Mouse (Mus musculus): ENCODE measurements around the gene Stk36.

DNA sequence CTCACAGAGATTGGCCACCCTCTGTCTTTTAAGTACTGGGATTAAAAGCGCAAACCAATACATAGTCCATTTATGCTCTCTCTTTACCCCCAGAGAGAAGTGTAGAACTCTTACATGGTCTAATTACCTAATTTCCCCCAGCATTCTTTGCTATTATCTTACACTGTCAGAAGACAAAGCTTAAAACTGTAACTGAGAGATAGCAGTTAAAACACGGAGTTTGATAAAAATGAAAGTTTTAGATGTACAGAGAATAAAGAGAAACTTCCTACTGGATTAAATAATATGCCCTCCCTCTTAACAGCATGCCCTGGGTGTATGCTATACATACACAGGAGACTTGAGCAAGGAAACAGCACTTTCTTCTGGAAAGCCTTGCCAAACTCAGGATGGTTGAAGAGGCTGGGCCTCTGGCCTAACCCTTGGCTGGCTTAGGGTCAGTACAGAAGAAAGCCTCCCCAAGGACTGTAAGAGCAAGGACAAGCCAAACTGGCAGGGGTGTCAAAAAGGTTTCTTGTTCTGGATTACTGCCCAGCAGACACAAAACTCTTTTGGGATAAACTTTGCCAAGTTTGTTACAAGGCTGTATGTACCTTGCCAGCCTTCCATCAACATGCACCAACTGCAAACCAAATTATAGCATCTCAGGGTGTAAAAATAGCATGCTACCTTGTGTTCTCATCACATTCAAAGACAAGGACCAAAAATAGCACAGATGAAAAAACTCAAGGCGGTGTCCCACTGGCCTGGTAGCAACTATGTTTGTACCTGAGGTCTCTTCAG, 16.4 kb upstream of the Stk36 start:
- TF ChIP-seq EP300 (IDR thresholded peaks at IDR 0.05; ENCODE audit: low read depth), result no peak
- no peak for TF ChIP-seq CTCF (IDR thresholded peaks at IDR 0.05; ENCODE audit: low read depth)

All from liver, embryonic 14.5 days (tissue).